Mouse (Mus musculus) midbrain, embryonic 16.5 days (tissue): ENCODE results near the gene Tnnc1. TPM values are rescaled to one million over a fixed set of nuclear protein-coding genes. Genes with fewer than 3 reads are reported as not detected.

Experiments used
- ATAC-seq: fragments of 200-750 bp; cut with Nextera tagmentation; 2 replicates; pipeline ENCODE4 v1.8.0; 2017; ENCODE audit warnings: moderate TSS enrichment
- H3K27ac ChIP-seq: fragments of 300-500 bp; sonication (generic); 2 replicates; pipeline ENCODE4 v1.5.1; 2014; ENCODE audit warnings: mild to moderate bottlenecking, low read length, mixed read lengths
- H3K27me3 ChIP-seq: fragments of 300-500 bp; sonication (generic); 2 replicates; pipeline ENCODE4 v1.6.1; 2014; ENCODE audit warnings: low read depth, low read length, mixed read lengths; ENCODE audit not compliant: control insufficient read depth, insufficient read depth
- H3K36me3 ChIP-seq: fragments of 300-500 bp; sonication (generic); 2 replicates; pipeline ENCODE4 v1.6.1; 2014; ENCODE audit warnings: mild to moderate bottlenecking, low read length, moderate library complexity, mixed read lengths; ENCODE audit not compliant: control insufficient read depth, insufficient read depth
- H3K4me1 ChIP-seq: fragments of 300-500 bp; sonication (generic); 2 replicates; pipeline ENCODE4 v1.6.1; 2014; ENCODE audit warnings: mild to moderate bottlenecking, low read length, mixed read lengths; ENCODE audit not compliant: control insufficient read depth, insufficient read depth
- H3K4me2 ChIP-seq: fragments of 300-500 bp; sonication (generic); 2 replicates; pipeline ENCODE4 v1.6.1; 2014; ENCODE audit warnings: mild to moderate bottlenecking, low read length, mixed read lengths
- H3K4me3 ChIP-seq: fragments of 300-500 bp; sonication (generic); 2 replicates; pipeline ENCODE4 v1.5.1; 2014; ENCODE audit warnings: low read depth, mild to moderate bottlenecking, low read length, moderate library complexity, mixed read lengths
- H3K9ac ChIP-seq: fragments of 300-500 bp; sonication (generic); 2 replicates; pipeline ENCODE4 v1.6.1; 2014; ENCODE audit warnings: low read depth, low read length, mixed read lengths
- H3K9me3 ChIP-seq: fragments of 300-500 bp; sonication (generic); replicated peaks from 2 replicates; pipeline ENCODE4 v1.6.1; 2014; ENCODE audit warnings: mild to moderate bottlenecking, low read length, mixed read lengths; ENCODE audit not compliant: control insufficient read depth, poor library complexity, severe bottlenecking
- WGBS: fragments of 180-500 bp; shearing (Covaris S2); extraction: QIAGEN DNeasy Blood & Tissue Kit; methylation state at CpG from one replicate; pipeline ENCODE4 v1.1.7; 2014; 5-methylcytosine and 5-hydroxymethylcytosine counted together
- polyA plus RNA-seq: library from polyadenylated mRNA; unstranded; fragments of >200 nt; fragmentation: Nextera tagmentation; extraction: Ambion mirVana; gene quantifications from 2 replicates; pipeline ENCODE4 v1.2.1, GENCODE M21; 2015

Tnnc1 gene
- polyA plus RNA-seq, 1 experiment from 2014 or later, result 2.4 TPM

- no peak overlapping the region for H3K27ac ChIP-seq
Observed at GRCm38 (mm10) chr14:31233070-31233995, 25.2 kb downstream of the Tnnc1 start.

GRCm38 (mm10) chr14:31233996-31234591 lies 26.0 kb downstream of the Tnnc1 start:
- Histone ChIP-seq H3K9me3 (no peaks in the 10 kb centered on the region), H3K27me3 (no peaks in the 10 kb centered on the region), H3K4me1 (no peaks in the 10 kb centered on the region), H3K36me3 (no peaks in the 10 kb centered on the region), H3K27ac (no peak overlapping the region), H3K9ac (no peak overlapping the region), H3K4me2 (peak overlapping the region; percentile 23; the same call in 1 of the 2 replicates), H3K4me3 (no peak overlapping the region)
- WGBS, result 18% methylated on average over 11 of the region's 11 CpGs
- ATAC-seq, result 0 out of 2 replicates have a peak, but pooled peaks have one; percentile 76

More at GRCm38 (mm10) chr14:31233070-31233995, 25.2 kb downstream of the Tnnc1 start:
- no peaks in the 10 kb centered on the region for H3K9me3 ChIP-seq
- 86% methylated on average over 14 of the region's 14 CpGs for WGBS
- H3K27me3 ChIP-seq, result no peaks in the 10 kb centered on the region
- no peaks in the 10 kb centered on the region for H3K36me3 ChIP-seq
- H3K4me2 ChIP-seq, result no peak overlapping the region
- no peak overlapping the region for H3K4me3 ChIP-seq
- ATAC-seq, result no peak
- no peak overlapping the region for H3K9ac ChIP-seq
- no peaks in the 10 kb centered on the region for H3K4me1 ChIP-seq

GRCm38 (mm10) chr14:31237101-31237882 lies 29.2 kb downstream of the Tnnc1 start:
- Histone ChIP-seq H3K27ac (no peak overlapping the region), H3K9ac (no peak overlapping the region), H3K4me1 (no peaks in the 10 kb centered on the region), H3K4me3 (no peak overlapping the region), H3K9me3 (no peaks in the 10 kb centered on the region), H3K27me3 (no peaks in the 10 kb centered on the region), H3K36me3 (no peaks in the 10 kb centered on the region), H3K4me2 (no peak overlapping the region)
- 82% methylated on average over 7 of the region's 7 CpGs for WGBS
- ATAC-seq, result no peak

- Histone ChIP-seq H3K9me3 (no peaks in the 10 kb centered on the region), H3K4me3 (no peak overlapping the region), H3K4me2 (no peak overlapping the region), H3K27me3 (no peaks in the 10 kb centered on the region), H3K36me3 (no peaks in the 10 kb centered on the region), H3K27ac (no peak overlapping the region), H3K9ac (no peak overlapping the region), H3K4me1 (no peaks in the 10 kb centered on the region)
- WGBS, result 72% methylated on average over 3 of the region's 3 CpGs
- no peak for ATAC-seq
Observed at GRCm38 (mm10) chr14:31240528-31240927, 32.4 kb downstream of the Tnnc1 start.

- ATAC-seq, result no peak
- WGBS, result 91% methylated on average over 1 of the region's 1 CpGs
- no peaks in the 10 kb centered on the region for H3K27me3 ChIP-seq
- no peak overlapping the region for H3K4me3 ChIP-seq
- no peak overlapping the region for H3K4me2 ChIP-seq
- H3K9ac ChIP-seq, result no peak overlapping the region
- H3K27ac ChIP-seq, result no peak overlapping the region
- no peaks in the 10 kb centered on the region for H3K36me3 ChIP-seq
- H3K9me3 ChIP-seq, result no peaks in the 10 kb centered on the region
- no peaks in the 10 kb centered on the region for H3K4me1 ChIP-seq
Observed at GRCm38 (mm10) chr14:31244777-31245176, 36.7 kb downstream of the Tnnc1 start.

- Histone ChIP-seq H3K9ac (no peak overlapping the region), H3K27ac (no peak overlapping the region), H3K9me3 (no peaks in the 10 kb centered on the region), H3K4me3 (no peak overlapping the region), H3K4me1 (0 out of 2 replicates have a peak, but pooled peaks cover 6% of the 10 kb centered on the region), H3K36me3 (no peaks in the 10 kb centered on the region), H3K4me2 (no peak overlapping the region), H3K27me3 (no peaks in the 10 kb centered on the region)
- 73% methylated on average over 1 of the region's 1 CpGs for WGBS
- ATAC-seq, result no peak
Observed at GRCm38 (mm10) chr14:31245946-31246345, 37.8 kb downstream of the Tnnc1 start.

- H3K27ac ChIP-seq, result no peak overlapping the region
- 0 out of 2 replicates have a peak, but pooled peaks cover 2% of the 10 kb centered on the region for H3K36me3 ChIP-seq
- 90% methylated on average over 6 of the region's 6 CpGs for WGBS
- no peaks in the 10 kb centered on the region for H3K9me3 ChIP-seq
- peaks cover 19% of the 10 kb centered on the region for H3K4me1 ChIP-seq
- no peak for ATAC-seq
- H3K27me3 ChIP-seq, result no peaks in the 10 kb centered on the region
- no peak overlapping the region for H3K9ac ChIP-seq
- H3K4me3 ChIP-seq, result no peak overlapping the region
- H3K4me2 ChIP-seq, result no peak overlapping the region
Observed at GRCm38 (mm10) chr14:31248396-31248795, 40.3 kb downstream of the Tnnc1 start.

GRCm38 (mm10) chr14:31250222-31251083 lies 42.3 kb downstream of the Tnnc1 start:
- ATAC-seq, result peak; percentile 88
- H3K9me3 ChIP-seq, result no peaks in the 10 kb centered on the region
- peaks cover 14% of the 10 kb centered on the region for H3K36me3 ChIP-seq
- peak overlapping the region; percentile 95 for H3K27ac ChIP-seq
- peak overlapping the region; percentile 58 for H3K4me2 ChIP-seq
- H3K9ac ChIP-seq, result peak overlapping the region; percentile 97
- peak overlapping the region; percentile 90 for H3K4me3 ChIP-seq
- H3K4me1 ChIP-seq, result peaks cover 19% of the 10 kb centered on the region
- no peaks in the 10 kb centered on the region for H3K27me3 ChIP-seq
- 20% methylated on average over 38 of the region's 38 CpGs for WGBS
